Mouse (Mus musculus): ENCODE results near the gene Prm3. TPM values are rescaled to one million over a fixed set of nuclear protein-coding genes. Genes with fewer than 3 reads are reported as not detected.

Prm3 gene
- polyA plus RNA-seq, 1 experiment from 2014 or later, result not detected

DNA sequence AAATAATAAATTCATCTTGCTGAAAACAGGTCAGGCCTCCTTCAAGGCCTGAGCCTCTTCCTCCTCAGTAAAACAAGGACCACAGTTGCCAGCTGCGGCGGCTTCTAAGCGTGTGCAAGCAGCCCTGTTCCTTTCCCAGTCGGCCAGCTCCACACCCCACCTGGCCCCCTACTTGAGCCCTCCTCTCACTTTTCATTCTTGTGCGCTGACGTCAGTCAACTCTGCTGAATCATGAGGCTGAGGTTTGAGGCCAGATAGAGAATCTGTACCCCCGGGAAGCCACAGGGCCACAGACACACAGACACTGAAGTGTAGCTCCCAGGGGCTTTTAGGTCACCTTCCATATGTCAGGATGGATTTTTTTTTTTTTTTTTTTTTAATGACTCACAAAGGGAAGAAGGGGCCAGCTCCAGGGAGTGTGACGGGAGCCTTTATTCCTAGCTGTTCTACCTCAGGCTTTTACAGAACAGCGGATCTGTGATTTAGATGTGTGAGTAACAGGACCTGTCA lies 8.8 kb downstream of the Prm3 start:
- ATAC-seq (ENCODE audit: low FRiP score), result no peak
- peaks cover 40% of the 10 kb centered on the region for H3K4me1 ChIP-seq
- no peaks in the 10 kb centered on the region for H3K9me3 ChIP-seq (replicated peaks)
- WGBS, result 59% methylated on average over 9 of the region's 9 CpGs
- H3K27me3 ChIP-seq (replicated peaks), result peaks cover 8% of the 10 kb centered on the region; the same call in 1 of the 2 replicates
- peak overlapping the region; percentile 90; the same call in 1 of the 2 replicates for H3K4me2 ChIP-seq
- H3K27ac ChIP-seq (replicated peaks), result no peak overlapping the region
- no peaks in the 10 kb centered on the region for H3K36me3 ChIP-seq
- H3K9ac ChIP-seq (replicated peaks), result no peak overlapping the region
- H3K4me3 ChIP-seq (replicated peaks), result no peak overlapping the region

DNA sequence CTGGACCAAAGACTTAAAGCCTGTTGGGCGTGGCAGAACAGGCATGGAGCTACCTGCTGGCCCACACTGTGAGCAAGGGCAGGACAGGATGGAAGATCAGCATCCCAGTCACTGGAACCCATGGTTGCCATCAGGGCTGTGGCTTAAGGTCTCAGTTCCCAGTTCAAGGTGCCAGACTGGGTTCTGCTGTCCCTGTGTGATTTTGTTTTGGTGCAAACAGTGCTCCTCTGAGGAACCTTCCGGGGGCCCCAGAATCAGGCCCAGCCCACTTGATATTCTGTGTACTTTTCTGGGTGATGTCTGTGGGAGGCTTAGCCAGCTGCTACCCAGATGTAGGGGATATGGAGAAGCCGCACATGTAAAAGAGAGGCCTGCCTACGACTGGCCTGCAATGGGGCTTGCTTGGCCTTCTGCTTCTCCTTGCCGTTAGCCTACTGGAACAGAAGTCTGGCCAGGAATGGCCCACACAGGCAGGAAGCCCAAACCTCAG lies 10.0 kb downstream of the Prm3 start:
- H3K36me3 ChIP-seq, result no peaks in the 10 kb centered on the region
- peaks cover 8% of the 10 kb centered on the region; the same call in 1 of the 2 replicates for H3K27me3 ChIP-seq (replicated peaks)
- no peak overlapping the region for H3K4me2 ChIP-seq
- H3K9me3 ChIP-seq (replicated peaks), result no peaks in the 10 kb centered on the region
- no peak overlapping the region for H3K4me3 ChIP-seq (replicated peaks)
- 89% methylated on average over 5 of the region's 5 CpGs for WGBS
- ATAC-seq (ENCODE audit: low FRiP score), result no peak
- H3K27ac ChIP-seq (replicated peaks), result no peak overlapping the region
- peaks cover 29% of the 10 kb centered on the region for H3K4me1 ChIP-seq
- H3K9ac ChIP-seq (replicated peaks), result no peak overlapping the region

DNA sequence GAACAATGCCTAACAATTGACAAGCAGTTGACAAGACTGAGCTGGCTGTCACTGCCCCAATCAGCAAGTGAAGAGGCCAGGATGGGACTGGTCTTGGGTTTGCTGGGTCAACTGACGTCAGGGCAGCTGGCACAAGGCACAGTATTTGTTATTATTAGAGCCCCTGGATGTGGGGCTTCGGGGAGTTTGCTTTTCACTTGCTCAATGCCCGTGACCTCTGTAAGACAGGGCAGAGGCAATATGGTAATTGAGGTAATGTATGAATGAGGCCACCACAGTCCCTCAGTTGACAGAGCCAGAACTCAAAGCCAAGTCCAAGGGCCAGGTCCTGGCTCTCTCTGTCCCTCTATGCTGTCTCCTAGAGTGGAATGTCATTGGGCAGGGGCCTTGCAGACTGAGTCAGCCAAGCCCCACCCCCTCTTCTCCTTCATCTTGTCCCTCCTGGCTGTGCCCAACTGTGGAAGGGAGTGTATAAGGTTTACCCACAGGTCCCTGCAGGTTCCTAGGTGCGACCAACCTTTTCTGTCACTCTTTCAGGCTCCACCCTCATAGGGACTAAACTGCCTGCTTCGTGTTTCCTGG lies 13.0 kb downstream of the Prm3 start:
- Histone ChIP-seq H3K9ac (replicated peaks) (no peak overlapping the region), H3K4me2 (no peak overlapping the region), H3K9me3 (replicated peaks) (no peaks in the 10 kb centered on the region), H3K36me3 (no peaks in the 10 kb centered on the region), H3K4me3 (replicated peaks) (no peak overlapping the region), H3K27me3 (replicated peaks) (no peaks in the 10 kb centered on the region), H3K27ac (replicated peaks) (no peak overlapping the region), H3K4me1 (peaks cover 7% of the 10 kb centered on the region; the same call in 1 of the 2 replicates)
- 69% methylated on average over 5 of the region's 5 CpGs for WGBS
- ATAC-seq (ENCODE audit: low FRiP score), result no peak

- no peak overlapping the region for H3K4me2 ChIP-seq
- H3K36me3 ChIP-seq, result no peaks in the 10 kb centered on the region
- no peak overlapping the region for H3K9ac ChIP-seq (replicated peaks)
- H3K27ac ChIP-seq (replicated peaks), result no peak overlapping the region
- H3K9me3 ChIP-seq (replicated peaks), result no peaks in the 10 kb centered on the region
- H3K4me1 ChIP-seq, result no peaks in the 10 kb centered on the region
- no peak overlapping the region for H3K4me3 ChIP-seq (replicated peaks)
- no peak for ATAC-seq (ENCODE audit: low FRiP score)
- H3K27me3 ChIP-seq (replicated peaks), result no peaks in the 10 kb centered on the region
- 70% methylated on average over 7 of the region's 7 CpGs for WGBS
These were observed 14.4 kb downstream of the Prm3 start for GRCm38 (mm10) chr16:10776322-10776721.

- no peak for ATAC-seq (ENCODE audit: low FRiP score)
- Histone ChIP-seq H3K9ac (replicated peaks) (no peak overlapping the region), H3K4me2 (no peak overlapping the region), H3K9me3 (replicated peaks) (no peaks in the 10 kb centered on the region), H3K4me3 (replicated peaks) (no peak overlapping the region), H3K27ac (replicated peaks) (no peak overlapping the region), H3K27me3 (replicated peaks) (no peaks in the 10 kb centered on the region), H3K4me1 (0 out of 2 replicates have a peak, but pooled peaks cover 3% of the 10 kb centered on the region), H3K36me3 (no peaks in the 10 kb centered on the region)
- 75% methylated on average over 4 of the region's 4 CpGs for WGBS
These were observed 16.0 kb downstream of the Prm3 start for GRCm38 (mm10) chr16:10774726-10775125.

- 88% methylated on average over 8 of the region's 8 CpGs for WGBS
- Histone ChIP-seq H3K4me2 (no peak overlapping the region), H3K9me3 (replicated peaks) (no peaks in the 10 kb centered on the region), H3K27ac (replicated peaks) (no peak overlapping the region), H3K36me3 (no peaks in the 10 kb centered on the region), H3K9ac (replicated peaks) (no peak overlapping the region), H3K4me1 (0 out of 2 replicates have a peak, but pooled peaks cover 3% of the 10 kb centered on the region), H3K27me3 (replicated peaks) (no peaks in the 10 kb centered on the region), H3K4me3 (replicated peaks) (no peak overlapping the region)
- no peak for ATAC-seq (ENCODE audit: low FRiP score)
These were observed 17.2 kb downstream of the Prm3 start for GRCm38 (mm10) chr16:10773543-10773942.

GRCm38 (mm10) chr16:10771769-10772510 lies 18.8 kb downstream of the Prm3 start:
- 49% methylated on average over 19 of the region's 19 CpGs for WGBS
- H3K27ac ChIP-seq (replicated peaks), result no peak overlapping the region
- no peaks in the 10 kb centered on the region for H3K9me3 ChIP-seq (replicated peaks)
- no peaks in the 10 kb centered on the region for H3K27me3 ChIP-seq (replicated peaks)
- H3K36me3 ChIP-seq, result no peaks in the 10 kb centered on the region
- 0 out of 2 replicates have a peak, but pooled peaks cover 3% of the 10 kb centered on the region for H3K4me1 ChIP-seq
- no peak overlapping the region for H3K4me3 ChIP-seq (replicated peaks)
- no peak for ATAC-seq (ENCODE audit: low FRiP score)
- no peak overlapping the region for H3K4me2 ChIP-seq
- no peak overlapping the region for H3K9ac ChIP-seq (replicated peaks)

GRCm38 (mm10) chr16:10770531-10771325 lies 20.0 kb downstream of the Prm3 start:
- no peak overlapping the region for H3K27ac ChIP-seq (replicated peaks)
- no peaks in the 10 kb centered on the region for H3K36me3 ChIP-seq
- no peak for ATAC-seq (ENCODE audit: low FRiP score)
- H3K27me3 ChIP-seq (replicated peaks), result no peaks in the 10 kb centered on the region
- no peak overlapping the region for H3K9ac ChIP-seq (replicated peaks)
- 0 out of 2 replicates have a peak, but pooled peaks cover 3% of the 10 kb centered on the region for H3K4me1 ChIP-seq
- WGBS, result 52% methylated on average over 4 of the region's 4 CpGs
- no peak overlapping the region for H3K4me2 ChIP-seq
- no peaks in the 10 kb centered on the region for H3K9me3 ChIP-seq (replicated peaks)
- no peak overlapping the region for H3K4me3 ChIP-seq (replicated peaks)

DNA sequence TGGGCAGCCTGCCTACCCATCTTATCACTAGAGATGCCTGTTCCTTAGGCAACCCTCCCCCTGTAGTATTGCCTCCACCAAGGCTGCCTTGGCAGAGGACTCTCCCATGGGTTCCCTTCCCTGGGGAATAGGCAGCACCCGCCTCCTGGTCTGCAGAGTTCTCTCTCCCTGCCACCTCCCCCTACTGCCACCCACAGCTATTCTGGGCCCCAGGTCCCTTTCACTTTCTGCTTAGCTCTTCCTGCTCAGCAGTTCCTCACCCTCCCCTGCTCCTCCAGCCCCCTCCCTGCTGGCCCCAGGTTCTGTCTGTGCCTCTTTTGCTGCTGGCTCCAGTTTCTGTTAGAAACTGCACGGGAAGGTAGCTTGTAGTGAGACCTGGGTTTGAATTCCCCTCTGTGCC lies 21.1 kb downstream of the Prm3 start:
- 53% methylated on average over 2 of the region's 2 CpGs for WGBS
- Histone ChIP-seq H3K36me3 (no peaks in the 10 kb centered on the region), H3K9ac (replicated peaks) (no peak overlapping the region), H3K4me1 (0 out of 2 replicates have a peak, but pooled peaks cover 3% of the 10 kb centered on the region), H3K27me3 (replicated peaks) (no peaks in the 10 kb centered on the region), H3K4me3 (replicated peaks) (no peak overlapping the region), H3K27ac (replicated peaks) (no peak overlapping the region), H3K4me2 (no peak overlapping the region), H3K9me3 (replicated peaks) (no peaks in the 10 kb centered on the region)
- ATAC-seq (ENCODE audit: low FRiP score), result no peak

DNA sequence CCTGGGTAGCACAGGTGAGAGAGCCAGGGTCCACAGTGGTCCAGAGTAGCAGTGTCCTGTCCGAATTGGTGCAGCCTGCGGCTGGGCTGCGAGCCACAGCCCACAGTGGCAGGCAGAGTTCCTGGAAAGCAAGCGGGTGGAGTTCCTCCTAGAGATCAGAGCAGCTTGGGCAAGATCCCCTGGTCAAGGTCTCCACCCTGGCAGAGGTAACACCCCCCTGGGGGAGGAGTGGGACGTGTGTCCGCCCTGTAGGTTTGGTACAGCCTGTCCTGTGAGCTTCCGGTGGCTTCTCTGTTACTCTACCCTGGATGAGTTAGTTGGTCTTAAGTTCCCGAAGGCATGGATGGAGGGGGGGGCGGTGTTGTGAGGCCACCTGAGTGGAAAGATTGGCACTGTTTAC lies 21.9 kb downstream of the Prm3 start:
- WGBS, result 69% methylated on average over 9 of the region's 9 CpGs

GRCm38 (mm10) chr16:10767158-10767557 lies 23.6 kb downstream of the Prm3 start:
- H3K36me3 ChIP-seq, result no peaks in the 10 kb centered on the region
- 0 out of 2 replicates have a peak, but pooled peaks cover 3% of the 10 kb centered on the region for H3K4me1 ChIP-seq
- 52% methylated on average over 4 of the region's 4 CpGs for WGBS
- no peaks in the 10 kb centered on the region for H3K27me3 ChIP-seq (replicated peaks)
- H3K27ac ChIP-seq (replicated peaks), result no peak overlapping the region
- no peak overlapping the region for H3K4me2 ChIP-seq
- no peak overlapping the region for H3K9ac ChIP-seq (replicated peaks)
- no peaks in the 10 kb centered on the region for H3K9me3 ChIP-seq (replicated peaks)
- ATAC-seq (ENCODE audit: low FRiP score), result no peak
- H3K4me3 ChIP-seq (replicated peaks), result no peak overlapping the region

More for the DNA sequence above, 21.9 kb downstream of the Prm3 start:
- ATAC-seq (ENCODE audit: low FRiP score), result no peak
- H3K27ac ChIP-seq (replicated peaks), result no peak overlapping the region
- no peaks in the 10 kb centered on the region for H3K9me3 ChIP-seq (replicated peaks)
- H3K27me3 ChIP-seq (replicated peaks), result no peaks in the 10 kb centered on the region
- 0 out of 2 replicates have a peak, but pooled peaks cover 3% of the 10 kb centered on the region for H3K4me1 ChIP-seq
- no peak overlapping the region for H3K9ac ChIP-seq (replicated peaks)
- H3K4me3 ChIP-seq (replicated peaks), result no peak overlapping the region
- no peak overlapping the region for H3K4me2 ChIP-seq
- no peaks in the 10 kb centered on the region for H3K36me3 ChIP-seq

All from neural tube, embryonic 15.5 days (tissue).